ENCODE assay signal across 8 mouse cellular contexts in genomic region chr2:75938117-75939063, GRCm38 (mm10). TPM values are rescaled to one million over a fixed set of nuclear protein-coding genes. Genes with fewer than 3 reads are reported as not detected.
A peak's percentile ranks its signal among the peaks of the same experiment; 100 is the strongest.
DNase-seq lines count a peak whose midpoint lies in the region; ATAC-seq and TF ChIP-seq lines count a peak whose summit lies in the region.

Gene Ttc30b, minus strand, starts transcription at chr2:75938585.

- peak within 1 kb of the TSS; percentile 46 for H3K4me3 ChIP-seq in hindbrain, embryonic 12.5 days
- peak within 1 kb of the TSS; percentile 47 for H3K4me3 ChIP-seq in lung, postnatal 0 days (ENCODE audit: low read depth, low read length)

- DNase-seq in NIH3T3 (ENCODE audit: low read depth), result peak; percentile 89
- DNase-seq in cerebellum, postnatal 10 days, result peak; percentile 89 to 92
- peak; percentile 56 to 64 for DNase-seq in frontal cortex, postnatal 14 days (ENCODE audit: low spot score in 2 of 2)
- DNase-seq in layer of hippocampus, postnatal 10 days (ENCODE audit: low spot score in 2 of 2), result peak; percentile 82
- peak; percentile 89 for DNase-seq in lung, postnatal 0 days (ENCODE audit: low spot score)
- DNase-seq in ovary, postnatal 10 days (ENCODE audit: low spot score), result peak; percentile 72
- peak; percentile 49 to 68 for DNase-seq in thymus, postnatal 10 days (ENCODE audit: low spot score in 2 of 2)

- no peaks in the 10 kb centered on the region for H3K36me3 ChIP-seq in hindbrain, embryonic 12.5 days
- H3K36me3 ChIP-seq in lung, postnatal 0 days (ENCODE audit: insufficient read depth, low read length), result no peaks in the 10 kb centered on the region

- ATAC-seq in hindbrain, embryonic 12.5 days (ENCODE audit: low FRiP score), result peak; percentile 92
- ATAC-seq in lung, postnatal 0 days, result peak; percentile 90

- peak within 1 kb of the TSS; percentile 59 for H3K9ac ChIP-seq in hindbrain, embryonic 12.5 days
- H3K9ac ChIP-seq in lung, postnatal 0 days (replicated peaks; ENCODE audit: low read depth), result peak within 1 kb of the TSS; percentile 27

- peak within 1 kb of the TSS; percentile 82 for H3K27ac ChIP-seq in hindbrain, embryonic 12.5 days
- peak within 1 kb of the TSS; percentile 74 for H3K27ac ChIP-seq in lung, postnatal 0 days (ENCODE audit: low read length)

- H3K9me3 ChIP-seq in hindbrain, embryonic 12.5 days (replicated peaks), result no peaks in the 10 kb centered on the region
- H3K9me3 ChIP-seq in lung, postnatal 0 days (ENCODE audit: low read length), result no peaks in the 10 kb centered on the region

- H3K27me3 ChIP-seq in hindbrain, embryonic 12.5 days, result no peaks in the 10 kb centered on the region
- H3K27me3 ChIP-seq in lung, postnatal 0 days (replicated peaks; ENCODE audit: insufficient read depth, low read length), result no peaks in the 10 kb centered on the region

- WGBS in hindbrain, embryonic 12.5 days, result 5% methylated on average over 41 of the region's 42 CpGs
- WGBS in lung, postnatal 0 days, result 3% methylated on average over 36 of the region's 42 CpGs

- peak within 1 kb of the TSS; percentile 63 for H3K4me2 ChIP-seq in hindbrain, embryonic 12.5 days (replicated peaks)
- peak within 1 kb of the TSS; percentile 58 for H3K4me2 ChIP-seq in lung, postnatal 0 days (replicated peaks; ENCODE audit: low read depth, low read length)

- TF ChIP-seq CTCF in lung, postnatal 0 days (IDR thresholded peaks at IDR 0.05), result no peak

- peaks cover 4% of the 10 kb centered on the region; the same call in 1 of the 2 replicates for H3K4me1 ChIP-seq in hindbrain, embryonic 12.5 days
- H3K4me1 ChIP-seq in lung, postnatal 0 days (ENCODE audit: insufficient read depth, low read depth, low read length), result no peaks in the 10 kb centered on the region

- peak; percentile 85 for TF ChIP-seq EP300 in lung, postnatal 0 days (IDR thresholded peaks at IDR 0.05)

RNA-seq across cellular contexts. Expression of gene Ttc30b, which starts in this region (rescaled TPM):
- 14.4 and 15.3 TPM in 2 replicates for polyA plus RNA-seq in hindbrain, embryonic 12.5 days (2016; fragmentation: Nextera tagmentation; extraction: Ambion mirVana)
- 10 to 100 TPM; 12.3 to 12.8 TPM for total RNA-seq in layer of hippocampus, postnatal 10 days (2021)
- polyA plus RNA-seq in lung, postnatal 0 days (2015; fragmentation: Nextera tagmentation; extraction: Ambion mirVana), result 17.9 and 18.6 TPM in 2 replicates

Comparison
In these comparisons a context has a peak if more than half of its experiments do, and no peak if none do; other contexts are left out.
1. Peak in every context shown above with its lines: DNase-seq, ATAC-seq, H3K4me3 ChIP-seq and H3K27ac ChIP-seq.